Mouse (Mus musculus): ENCODE data around the gene Rapgef3. TPM values are rescaled to one million over a fixed set of nuclear protein-coding genes. Genes with fewer than 3 reads are reported as not detected.

The Rapgef3 gene
- 35.0 and 36.5 TPM in 2 replicates for polyA plus RNA-seq (2012; rRNA removed)

DNA sequence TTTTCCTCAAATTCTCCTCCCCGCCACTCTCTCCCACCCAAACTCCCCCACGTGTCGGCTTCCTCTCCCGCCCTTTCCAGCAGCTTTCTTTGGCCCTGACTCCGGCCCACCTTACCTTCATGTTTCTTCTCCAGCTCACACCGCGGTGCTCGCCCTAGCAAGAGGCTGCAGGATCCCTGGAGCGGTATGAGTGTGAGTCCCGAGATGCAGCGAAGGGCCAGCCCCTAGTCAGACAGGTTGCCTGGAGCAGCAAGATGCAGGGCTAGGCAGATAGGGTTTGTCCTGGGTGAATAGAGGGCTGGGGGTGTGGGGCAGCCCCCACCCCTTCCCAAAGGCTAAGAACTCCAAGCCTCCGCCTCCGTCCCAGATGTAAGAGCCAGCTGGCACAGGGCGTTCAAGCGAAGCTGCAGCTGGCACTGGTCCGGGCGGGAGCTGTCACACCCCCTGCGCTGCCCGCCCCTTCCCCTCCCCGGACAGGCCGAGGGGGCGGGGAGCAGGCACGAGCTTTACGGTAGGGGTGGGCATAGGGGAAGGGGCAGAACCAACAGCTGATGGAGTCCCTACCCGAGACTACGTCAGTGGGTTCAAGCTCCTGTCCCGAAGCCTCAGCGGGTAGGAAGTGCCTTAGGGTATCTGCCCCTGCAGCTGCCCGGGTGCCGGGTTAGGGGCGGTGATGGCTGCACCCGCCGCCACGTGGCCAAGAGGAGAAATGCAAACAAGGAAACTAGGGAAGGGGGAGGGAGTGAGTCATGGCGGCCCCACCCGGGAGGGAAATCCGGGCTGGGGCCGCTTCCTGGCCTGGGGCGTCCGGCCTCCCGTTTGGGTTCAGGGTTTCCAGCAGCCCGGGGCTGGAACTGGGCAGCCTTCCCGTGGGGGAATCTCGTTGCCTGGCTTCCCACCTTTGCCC, at the start of gene Rapgef3:
Gene Rapgef3, minus strand, starts transcription at position 693 of the 907 bp plus-strand sequence.
- TF ChIP-seq POLR2A (IDR thresholded peaks at IDR 0.05; ENCODE audit: borderline replicate concordance, insufficient read depth, low read length) (no peak), CTCF (IDR thresholded peaks at IDR 0.05; ENCODE audit: borderline replicate concordance, insufficient read depth, low read depth, low read length) (peak; percentile 45; the same call in 1 of the 2 replicates)
- DNase-seq, result peak; percentile 58 to 69
- H3K27ac ChIP-seq (ENCODE audit: insufficient read depth, low read length), result peak within 1 kb of the TSS; percentile 35; the same call in 1 of the 2 replicates
- H3K27me3 ChIP-seq (ENCODE audit: control insufficient read depth, insufficient read depth, low read length), result no peaks in the 10 kb centered on the region
- WGBS, result under 1% methylated on average over 44 of the region's 44 CpGs
- peak within 1 kb of the TSS; percentile 51 for H3K4me3 ChIP-seq (replicated peaks; ENCODE audit: insufficient read depth, low read depth, low read length)
- H3K4me1 ChIP-seq (ENCODE audit: control insufficient read depth, insufficient read depth, low read length), result 0 out of 2 replicates have a peak, but pooled peaks cover 3% of the 10 kb centered on the region

DNA sequence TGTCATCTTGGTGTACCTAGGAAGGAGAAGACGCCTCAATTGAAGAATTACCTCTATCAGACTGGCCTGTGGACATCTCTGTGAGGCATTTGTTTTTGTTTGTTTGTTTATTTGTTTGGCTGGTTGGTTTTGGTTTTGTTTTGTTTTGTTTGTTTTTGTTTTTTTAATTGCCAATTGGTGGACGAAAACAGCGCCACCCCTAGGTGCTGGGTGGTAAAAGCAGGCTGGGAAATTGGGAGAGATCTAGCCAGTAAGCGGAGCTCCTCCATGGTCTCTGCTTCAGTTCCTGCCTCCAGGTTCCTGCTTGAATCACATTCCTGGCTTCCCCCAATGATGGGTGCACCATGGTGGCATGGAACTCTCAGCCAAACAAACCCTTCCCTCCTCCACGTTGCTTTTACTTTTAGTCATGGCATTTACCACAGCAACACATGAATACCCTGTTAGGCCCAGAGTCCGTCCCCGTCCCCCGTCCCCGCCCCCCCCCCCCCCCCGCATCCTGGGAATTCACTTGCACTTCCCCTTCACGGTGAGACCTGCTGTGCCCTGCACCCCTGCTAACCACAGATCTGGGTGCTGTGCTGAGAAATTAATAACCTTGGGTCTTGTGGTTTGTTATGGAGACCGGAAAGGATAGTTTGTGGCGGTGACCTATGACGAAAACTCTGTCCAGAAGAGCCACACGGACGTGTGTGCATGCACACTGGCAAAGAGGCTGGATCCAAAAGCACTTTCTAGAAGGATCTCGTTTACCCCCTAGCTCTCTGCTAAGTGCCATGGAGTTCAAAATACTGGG, 48.6 kb upstream of the Rapgef3 start:
- no peaks in the 10 kb centered on the region for H3K27me3 ChIP-seq (ENCODE audit: control insufficient read depth, insufficient read depth, low read length)
- TF ChIP-seq POLR2A (IDR thresholded peaks at IDR 0.05; ENCODE audit: borderline replicate concordance, insufficient read depth, low read length), result no peak
- TF ChIP-seq CTCF (IDR thresholded peaks at IDR 0.05; ENCODE audit: borderline replicate concordance, insufficient read depth, low read depth, low read length), result 0 out of 2 replicates have a peak, but pooled peaks have one; percentile 10
- WGBS, result 92% methylated on average over 17 of the region's 17 CpGs
- H3K4me1 ChIP-seq (ENCODE audit: control insufficient read depth, insufficient read depth, low read length), result peaks cover 38% of the 10 kb centered on the region
- DNase-seq, result no peak
- no peak overlapping the region for H3K4me3 ChIP-seq (replicated peaks; ENCODE audit: insufficient read depth, low read depth, low read length)
- H3K27ac ChIP-seq (ENCODE audit: insufficient read depth, low read length), result no peak overlapping the region

DNA sequence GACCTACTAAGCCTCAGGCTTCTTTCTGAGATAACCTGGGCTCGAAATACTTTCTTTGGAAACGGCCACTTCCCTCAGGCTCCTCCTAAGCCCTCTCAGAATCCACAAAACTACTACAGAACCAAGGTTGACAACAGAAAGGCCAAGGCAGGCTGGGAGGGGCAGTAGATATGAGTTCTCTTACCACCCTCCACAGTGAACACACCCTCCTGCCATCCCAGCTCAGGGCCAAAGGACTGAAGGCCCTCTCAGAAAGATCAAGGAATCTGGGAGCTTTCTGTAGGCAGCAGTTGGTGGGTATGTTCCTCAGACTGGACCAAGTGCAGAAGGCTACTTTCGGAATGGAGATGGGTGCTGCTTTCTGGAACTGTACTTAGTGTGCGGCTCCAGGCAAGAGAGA, 47.5 kb upstream of the Rapgef3 start:
- peaks cover 45% of the 10 kb centered on the region for H3K4me1 ChIP-seq (ENCODE audit: control insufficient read depth, insufficient read depth, low read length)

DNA sequence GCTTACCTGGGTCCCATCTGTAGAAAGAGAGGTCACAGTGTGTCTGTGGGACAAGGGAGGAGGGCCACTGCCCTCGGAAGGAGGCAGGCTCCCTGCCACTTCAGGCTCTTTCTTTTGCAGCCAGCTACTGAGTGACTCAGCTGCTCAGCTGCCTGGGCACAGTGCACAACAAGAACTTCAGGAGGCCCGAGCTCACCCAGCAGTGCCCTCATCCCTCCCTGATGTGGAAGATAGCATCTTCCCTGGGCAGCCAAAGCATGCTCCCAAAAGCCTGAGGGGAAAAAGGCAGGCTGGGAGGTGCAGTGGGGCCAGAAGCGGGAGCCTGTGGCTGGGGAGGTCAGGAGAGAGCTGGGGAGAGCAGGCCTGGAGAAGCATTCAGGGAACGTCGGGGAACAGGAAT, 46.9 kb upstream of the Rapgef3 start:
- Histone ChIP-seq H3K4me1 (ENCODE audit: control insufficient read depth, insufficient read depth, low read length) (peaks cover 45% of the 10 kb centered on the region), H3K27me3 (ENCODE audit: control insufficient read depth, insufficient read depth, low read length) (no peaks in the 10 kb centered on the region), H3K27ac (ENCODE audit: insufficient read depth, low read length) (no peak overlapping the region), H3K4me3 (replicated peaks; ENCODE audit: insufficient read depth, low read depth, low read length) (no peak overlapping the region)
- 60% methylated on average over 5 of the region's 5 CpGs for WGBS
- TF ChIP-seq CTCF (IDR thresholded peaks at IDR 0.05; ENCODE audit: borderline replicate concordance, insufficient read depth, low read depth, low read length) (no peak), POLR2A (IDR thresholded peaks at IDR 0.05; ENCODE audit: borderline replicate concordance, insufficient read depth, low read length) (no peak)
- no peak for DNase-seq

More for the DNA sequence above, 47.5 kb upstream of the Rapgef3 start:
- no peak overlapping the region for H3K4me3 ChIP-seq (replicated peaks; ENCODE audit: insufficient read depth, low read depth, low read length)
- no peak overlapping the region for H3K27ac ChIP-seq (ENCODE audit: insufficient read depth, low read length)
- TF ChIP-seq CTCF (IDR thresholded peaks at IDR 0.05; ENCODE audit: borderline replicate concordance, insufficient read depth, low read depth, low read length) (no peak), POLR2A (IDR thresholded peaks at IDR 0.05; ENCODE audit: borderline replicate concordance, insufficient read depth, low read length) (no peak)
- DNase-seq, result no peak
- 96% methylated on average over 4 of the region's 4 CpGs for WGBS
- no peaks in the 10 kb centered on the region for H3K27me3 ChIP-seq (ENCODE audit: control insufficient read depth, insufficient read depth, low read length)

GRCm38 (mm10) chr15:97813452-97814204, 45.9 kb upstream of the Rapgef3 start:
- peak; percentile 85 to 90 for DNase-seq
- TF ChIP-seq CTCF (IDR thresholded peaks at IDR 0.05; ENCODE audit: borderline replicate concordance, insufficient read depth, low read depth, low read length) (no peak), POLR2A (IDR thresholded peaks at IDR 0.05; ENCODE audit: borderline replicate concordance, insufficient read depth, low read length) (no peak)
- WGBS, result 28% methylated on average over 21 of the region's 21 CpGs
- peak overlapping the region; percentile 57 for H3K27ac ChIP-seq (ENCODE audit: insufficient read depth, low read length)
- no peaks in the 10 kb centered on the region for H3K27me3 ChIP-seq (ENCODE audit: control insufficient read depth, insufficient read depth, low read length)
- no peak overlapping the region for H3K4me3 ChIP-seq (replicated peaks; ENCODE audit: insufficient read depth, low read depth, low read length)
- H3K4me1 ChIP-seq (ENCODE audit: control insufficient read depth, insufficient read depth, low read length), result peaks cover 44% of the 10 kb centered on the region

DNA sequence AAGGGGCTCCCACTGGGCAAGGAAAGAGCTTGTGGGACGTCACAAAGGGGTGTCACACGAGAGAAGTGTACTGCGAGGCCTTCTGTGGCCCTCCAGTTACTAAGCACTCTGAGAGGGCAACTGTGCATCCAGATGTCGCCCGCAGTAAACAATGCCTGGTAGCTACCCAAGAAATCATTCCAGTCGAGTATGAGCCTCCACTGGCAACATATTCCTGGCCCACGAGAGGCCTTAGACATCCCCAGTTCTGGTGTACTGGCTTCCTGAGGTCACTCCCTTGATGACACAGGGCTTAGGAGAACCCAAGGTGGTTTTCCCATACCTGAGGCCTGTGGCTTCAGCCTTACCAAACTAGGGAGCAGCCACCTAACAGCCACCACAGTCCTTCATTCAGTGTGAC, 45.1 kb upstream of the Rapgef3 start:
- Histone ChIP-seq H3K27me3 (ENCODE audit: control insufficient read depth, insufficient read depth, low read length) (no peaks in the 10 kb centered on the region), H3K4me3 (replicated peaks; ENCODE audit: insufficient read depth, low read depth, low read length) (no peak overlapping the region), H3K27ac (ENCODE audit: insufficient read depth, low read length) (peak overlapping the region; percentile 57), H3K4me1 (ENCODE audit: control insufficient read depth, insufficient read depth, low read length) (peaks cover 44% of the 10 kb centered on the region)
- WGBS, result 39% methylated on average over 7 of the region's 7 CpGs
- no peak for DNase-seq
- TF ChIP-seq POLR2A (IDR thresholded peaks at IDR 0.05; ENCODE audit: borderline replicate concordance, insufficient read depth, low read length) (no peak), CTCF (IDR thresholded peaks at IDR 0.05; ENCODE audit: borderline replicate concordance, insufficient read depth, low read depth, low read length) (no peak)

- Histone ChIP-seq H3K27ac (ENCODE audit: insufficient read depth, low read length) (peak overlapping the region; percentile 47), H3K4me3 (replicated peaks; ENCODE audit: insufficient read depth, low read depth, low read length) (no peak overlapping the region), H3K4me1 (ENCODE audit: control insufficient read depth, insufficient read depth, low read length) (peaks cover 44% of the 10 kb centered on the region), H3K27me3 (ENCODE audit: control insufficient read depth, insufficient read depth, low read length) (no peaks in the 10 kb centered on the region)
- peak; percentile 78 to 90 for DNase-seq
- no peak for TF ChIP-seq CTCF (IDR thresholded peaks at IDR 0.05; ENCODE audit: borderline replicate concordance, insufficient read depth, low read depth, low read length)
- TF ChIP-seq POLR2A (IDR thresholded peaks at IDR 0.05; ENCODE audit: borderline replicate concordance, insufficient read depth, low read length), result no peak
- WGBS, result 1% methylated on average over 6 of the region's 6 CpGs
These were observed 44.4 kb upstream of the Rapgef3 start for GRCm38 (mm10) chr15:97812126-97812525.
